Mouse (Mus musculus) olfactory bulb, adult 2 months (tissue): ENCODE measurements at regions not wholly inside any gene's neighbourhood (a gene's known extent, or its start where the extent isn't known, plus 50 kb on each side); places are given as distances from the start of the nearest gene placed in this dataset.

ENCODE experiments used
- H3K27ac ChIP-seq: fragments of 200-500 bp; 2 replicates; pipeline ENCODE4 v1.5.1; 2012; ENCODE audit warnings: low read depth, low read length; ENCODE audit not compliant: insufficient read depth
- H3K4me1 ChIP-seq: fragments of 200-500 bp; 2 replicates; pipeline ENCODE4 v1.6.1; 2012; ENCODE audit warnings: low read length; ENCODE audit not compliant: control insufficient read depth, insufficient read depth
- H3K4me3 ChIP-seq: fragments of 200-500 bp; 2 replicates; pipeline ENCODE4 v1.5.1; 2012; ENCODE audit warnings: mild to moderate bottlenecking, low read depth, low read length, moderate library complexity; ENCODE audit not compliant: insufficient read depth
- CTCF ChIP-seq: fragments of 200-500 bp; IDR thresholded peaks from 2 replicates; pipeline ENCODE4 v1.5.1; 2012; ENCODE audit warnings: low read depth, mild to moderate bottlenecking, low read length, moderate library complexity; ENCODE audit not compliant: insufficient read depth
- POLR2A ChIP-seq: fragments of 200-500 bp; IDR thresholded peaks from 2 replicates; pipeline ENCODE4 v1.6.1; 2012; ENCODE audit warnings: mild to moderate bottlenecking, low read depth, low read length, moderate library complexity; ENCODE audit not compliant: insufficient read depth
- WGBS: fragments of 180-500 bp; shearing (Covaris S2); methylation state at CpG from one replicate; pipeline ENCODE4 v1.1.7; 2018; 5-methylcytosine and 5-hydroxymethylcytosine counted together

- TF ChIP-seq POLR2A (no peak), CTCF (no peak)
- H3K4me1 ChIP-seq, result peaks cover 3% of the 10 kb centered on the region; the same call in 1 of the 2 replicates
- H3K27ac ChIP-seq, result no peak overlapping the region
- H3K4me3 ChIP-seq, result no peak overlapping the region
- 83% methylated on average over 7 of the region's 7 CpGs for WGBS
These were observed 136.6 kb upstream of the Gm12830 start for GRCm38 (mm10) chr4:114684844-114685382.

GRCm38 (mm10) chr4:114685454-114685853 is 136.1 kb upstream of the Gm12830 start:
- TF ChIP-seq CTCF (peak; percentile 53), POLR2A (no peak)
- Histone ChIP-seq H3K4me3 (no peak overlapping the region), H3K27ac (no peak overlapping the region), H3K4me1 (peaks cover 3% of the 10 kb centered on the region; the same call in 1 of the 2 replicates)
- 10% methylated on average over 11 of the region's 11 CpGs for WGBS

DNA sequence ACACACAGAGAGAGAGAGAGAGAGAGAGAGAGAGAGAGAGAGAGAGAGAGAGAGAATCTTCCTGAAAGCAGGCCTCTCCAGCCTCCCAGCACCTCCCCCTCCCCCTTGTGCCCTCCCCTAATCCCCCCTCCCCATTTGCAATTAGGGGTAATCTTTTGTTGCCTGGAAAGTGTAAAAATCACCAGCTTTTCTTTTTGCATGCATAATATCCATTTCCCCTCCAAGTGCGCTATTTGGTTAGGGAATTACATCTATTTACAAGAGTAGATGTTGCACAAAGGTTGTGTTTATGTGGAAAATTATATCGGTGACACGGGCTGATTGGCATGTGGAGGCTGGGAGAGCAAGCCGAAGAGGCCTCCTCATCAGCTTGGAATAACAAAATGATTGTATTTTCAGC is 135.4 kb upstream of the Gm12830 start:
- WGBS, result 44% methylated on average over 4 of the region's 4 CpGs
- no peak for TF ChIP-seq CTCF
- no peak for TF ChIP-seq POLR2A
- no peak overlapping the region for H3K4me3 ChIP-seq
- peaks cover 3% of the 10 kb centered on the region; the same call in 1 of the 2 replicates for H3K4me1 ChIP-seq
- H3K27ac ChIP-seq, result no peak overlapping the region

GRCm38 (mm10) chr4:114688356-114688972 is 133.1 kb upstream of the Gm12830 start:
- no peak overlapping the region for H3K4me3 ChIP-seq
- WGBS, result 50% methylated on average over 16 of the region's 16 CpGs
- TF ChIP-seq CTCF (no peak), POLR2A (no peak)
- H3K4me1 ChIP-seq, result peaks cover 3% of the 10 kb centered on the region; the same call in 1 of the 2 replicates
- no peak overlapping the region for H3K27ac ChIP-seq

- H3K27ac ChIP-seq, result no peak overlapping the region
- TF ChIP-seq POLR2A (no peak), CTCF (no peak)
- 78% methylated on average over 6 of the region's 6 CpGs for WGBS
- peaks cover 3% of the 10 kb centered on the region; the same call in 1 of the 2 replicates for H3K4me1 ChIP-seq
- H3K4me3 ChIP-seq, result no peak overlapping the region
These were observed 132.6 kb upstream of the Gm12830 start for GRCm38 (mm10) chr4:114688973-114689371.

DNA sequence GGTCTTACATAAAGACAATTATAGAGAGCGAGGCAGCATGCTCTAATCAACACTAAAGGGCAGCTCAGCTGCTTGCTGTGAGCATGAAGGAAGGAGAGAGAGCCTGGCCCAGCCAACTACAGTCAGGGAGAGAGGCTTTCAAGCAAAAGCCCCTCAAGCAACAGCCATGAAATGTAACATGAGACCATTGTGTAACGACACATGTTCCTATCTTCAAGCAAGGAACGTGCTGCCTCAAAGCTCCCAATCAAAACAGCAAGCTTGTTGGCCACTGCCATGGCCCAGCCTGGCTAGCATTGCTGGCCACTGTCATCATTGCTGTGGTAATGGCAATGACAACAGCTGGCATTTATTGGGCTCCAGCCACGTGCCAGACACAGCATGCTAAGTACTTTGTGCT is 115.9 kb upstream of the Gm12830 start:
- TF ChIP-seq POLR2A (no peak), CTCF (no peak)
- no peaks in the 10 kb centered on the region for H3K4me1 ChIP-seq
- 56% methylated on average over 4 of the region's 4 CpGs for WGBS
- no peak overlapping the region for H3K27ac ChIP-seq
- no peak overlapping the region for H3K4me3 ChIP-seq

DNA sequence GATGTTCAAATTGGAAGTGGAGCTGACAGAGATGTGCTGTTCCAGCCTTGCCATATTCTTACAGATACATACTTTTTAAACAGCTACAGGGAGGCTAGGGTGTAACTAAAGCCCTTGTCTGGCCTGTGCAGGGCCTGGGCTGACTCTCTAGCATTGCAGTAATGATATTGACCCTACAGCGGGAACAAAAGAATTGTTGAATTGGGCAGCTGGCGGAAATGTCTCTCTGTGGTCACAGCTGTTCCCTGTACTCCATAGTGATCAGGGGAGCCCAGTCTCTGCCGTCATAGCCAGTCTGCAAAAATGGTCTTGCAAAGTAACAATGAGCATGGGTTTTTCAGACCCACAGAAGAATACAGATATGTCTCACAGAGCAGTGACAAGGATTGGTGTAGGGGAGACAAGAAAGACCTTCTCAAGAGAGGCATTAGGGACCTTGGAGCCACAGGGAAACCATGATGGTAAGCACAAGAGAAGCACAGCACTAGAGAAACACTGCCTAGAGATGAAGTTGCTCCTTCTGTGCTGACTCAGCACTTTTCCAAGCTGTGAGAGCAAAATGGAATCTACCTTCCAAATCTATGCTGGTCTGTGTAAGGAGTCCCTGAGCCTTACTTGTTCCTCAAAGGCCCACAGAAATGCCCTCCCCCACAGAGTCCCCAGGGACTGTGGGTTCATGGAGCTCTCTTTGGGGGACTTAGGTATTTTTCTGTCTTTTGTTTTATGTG is 111.2 kb upstream of the Gm12830 start:
- Histone ChIP-seq H3K27ac (no peak overlapping the region), H3K4me1 (no peaks in the 10 kb centered on the region), H3K4me3 (no peak overlapping the region)
- 89% methylated on average over 3 of the region's 3 CpGs for WGBS
- TF ChIP-seq CTCF (no peak), POLR2A (no peak)

DNA sequence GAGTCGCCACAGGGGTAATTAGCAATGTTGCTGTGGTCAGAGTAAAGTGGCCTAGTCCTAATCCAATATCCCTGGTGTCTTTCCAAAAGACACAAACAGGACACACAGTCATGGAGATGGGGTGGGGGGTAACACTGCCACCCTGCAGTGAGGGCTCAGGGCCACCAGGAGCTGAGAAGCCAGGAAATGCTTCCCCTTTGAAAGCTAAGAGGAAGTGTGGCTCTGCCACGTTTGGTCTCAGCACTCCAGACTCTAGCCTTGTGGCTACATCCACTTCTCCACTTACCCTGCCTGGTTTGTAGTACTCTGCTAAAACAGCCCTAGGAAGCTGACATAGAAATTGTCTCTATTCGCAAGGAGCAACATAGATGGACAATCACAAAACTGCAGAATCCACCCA is 110.4 kb upstream of the Gm12830 start:
- TF ChIP-seq POLR2A (no peak), CTCF (no peak)
- H3K4me1 ChIP-seq, result no peaks in the 10 kb centered on the region
- no peak overlapping the region for H3K4me3 ChIP-seq
- no peak overlapping the region for H3K27ac ChIP-seq
- 81% methylated on average over 3 of the region's 3 CpGs for WGBS

GRCm38 (mm10) chr4:114712005-114712665 is 109.4 kb upstream of the Gm12830 start:
- no peak overlapping the region for H3K27ac ChIP-seq

More at GRCm38 (mm10) chr4:114712005-114712665, 109.4 kb upstream of the Gm12830 start:
- no peak for TF ChIP-seq POLR2A
- TF ChIP-seq CTCF, result no peak
- 72% methylated on average over 7 of the region's 7 CpGs for WGBS
- Histone ChIP-seq H3K4me3 (no peak overlapping the region), H3K4me1 (no peaks in the 10 kb centered on the region)
